Mouse (Mus musculus) heart, embryonic 12.5 days (tissue): Measurements from ENCODE around the gene Tab3. TPM values are rescaled to one million over a fixed set of nuclear protein-coding genes. Genes with fewer than 3 reads are reported as not detected.

Experiments used
- ATAC-seq: fragments of 200-750 bp; cut with Nextera tagmentation; 2 replicates; pipeline ENCODE4 v1.8.0; 2017; ENCODE audit warnings: moderate TSS enrichment, moderate library complexity; ENCODE audit not compliant: insufficient number of reproducible peaks, low FRiP score
- H3K27ac ChIP-seq: fragments of 300-500 bp; sonication (generic); 2 replicates; pipeline ENCODE4 v1.5.1; 2016; ENCODE audit warnings: mild to moderate bottlenecking, moderate library complexity; ENCODE audit not compliant: poor library complexity, severe bottlenecking
- H3K27me3 ChIP-seq: fragments of 300-500 bp; sonication (generic); replicated peaks from 2 replicates; pipeline ENCODE4 v1.6.1; 2016; ENCODE audit warnings: mild to moderate bottlenecking, moderate library complexity
- H3K36me3 ChIP-seq: fragments of 300-500 bp; sonication (generic); 2 replicates; pipeline ENCODE4 v1.6.1; 2016; ENCODE audit warnings: mild to moderate bottlenecking, moderate library complexity
- H3K4me1 ChIP-seq: fragments of 300-500 bp; sonication (generic); replicated peaks from 2 replicates; pipeline ENCODE4 v1.6.1; 2016; ENCODE audit warnings: mild to moderate bottlenecking
- H3K4me2 ChIP-seq: fragments of 300-500 bp; sonication (generic); 2 replicates; pipeline ENCODE4 v1.6.1; 2016; ENCODE audit warnings: mild to moderate bottlenecking, moderate library complexity
- H3K4me3 ChIP-seq: fragments of 300-500 bp; sonication (generic); 2 replicates; pipeline ENCODE4 v1.5.1; 2016; ENCODE audit warnings: mild to moderate bottlenecking
- H3K9ac ChIP-seq: fragments of 300-500 bp; sonication (generic); 2 replicates; pipeline ENCODE4 v1.6.1; 2016; ENCODE audit warnings: mild to moderate bottlenecking, moderate library complexity
- H3K9me3 ChIP-seq: fragments of 300-500 bp; sonication (generic); replicated peaks from 2 replicates; pipeline ENCODE4 v1.6.1; 2016; ENCODE audit warnings: mild to moderate bottlenecking, moderate library complexity
- WGBS: fragments of 180-500 bp; shearing (Covaris S2); methylation state at CpG from one replicate; pipeline ENCODE4 v1.1.7; 2016; 5-methylcytosine and 5-hydroxymethylcytosine counted together
- microRNA-seq: library from miRNA; unstranded; fragments of <30 nt; microRNA quantifications from one replicate; pipeline ENCODE4, GENCODE M21; 2017
- polyA plus RNA-seq: library from polyadenylated mRNA; unstranded; fragments of >200 nt; fragmentation: Nextera tagmentation; extraction: Ambion mirVana; gene quantifications from 2 replicates; pipeline ENCODE4 v1.2.1, GENCODE M21; 2016

Gene Tab3
- polyA plus RNA-seq, 1 experiment from 2014 or later, result 6.6 TPM

GRCm38 (mm10) chrX:85646204-85646777, 72.5 kb downstream of the Tab3 start:
- Histone ChIP-seq H3K27ac (no peak overlapping the region), H3K4me2 (no peak overlapping the region), H3K9me3 (no peaks in the 10 kb centered on the region), H3K27me3 (no peaks in the 10 kb centered on the region), H3K36me3 (no peaks in the 10 kb centered on the region), H3K9ac (no peak overlapping the region), H3K4me3 (no peak overlapping the region), H3K4me1 (no peaks in the 10 kb centered on the region)
- 42% methylated on average over 8 of the region's 8 CpGs for WGBS
- ATAC-seq, result no peak

DNA sequence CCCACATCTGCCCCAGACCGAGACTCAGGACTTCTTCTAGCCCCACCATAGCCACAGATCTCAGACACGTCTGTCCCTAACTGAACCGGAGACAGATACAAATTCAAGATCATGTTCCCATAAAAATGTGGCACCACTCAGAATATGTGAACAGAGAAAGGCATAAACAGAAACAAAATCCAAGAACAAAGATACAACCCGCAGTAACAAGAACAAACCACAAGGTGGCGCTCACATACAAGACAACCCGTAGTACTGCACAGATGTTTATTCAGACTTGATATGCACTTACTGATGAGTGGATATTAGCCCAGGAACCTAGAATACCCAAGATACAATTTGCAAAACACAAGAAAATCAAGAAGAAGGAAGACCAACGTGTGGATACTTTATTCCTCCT, 103.0 kb downstream of the Tab3 start:
- Histone ChIP-seq H3K4me1 (no peaks in the 10 kb centered on the region), H3K27ac (no peak overlapping the region), H3K36me3 (no peaks in the 10 kb centered on the region), H3K9me3 (no peaks in the 10 kb centered on the region), H3K4me3 (no peak overlapping the region), H3K27me3 (no peaks in the 10 kb centered on the region), H3K4me2 (no peak overlapping the region), H3K9ac (no peak overlapping the region)
- ATAC-seq, result no peak
- 14% methylated on average over 7 of the region's 7 CpGs for WGBS

DNA sequence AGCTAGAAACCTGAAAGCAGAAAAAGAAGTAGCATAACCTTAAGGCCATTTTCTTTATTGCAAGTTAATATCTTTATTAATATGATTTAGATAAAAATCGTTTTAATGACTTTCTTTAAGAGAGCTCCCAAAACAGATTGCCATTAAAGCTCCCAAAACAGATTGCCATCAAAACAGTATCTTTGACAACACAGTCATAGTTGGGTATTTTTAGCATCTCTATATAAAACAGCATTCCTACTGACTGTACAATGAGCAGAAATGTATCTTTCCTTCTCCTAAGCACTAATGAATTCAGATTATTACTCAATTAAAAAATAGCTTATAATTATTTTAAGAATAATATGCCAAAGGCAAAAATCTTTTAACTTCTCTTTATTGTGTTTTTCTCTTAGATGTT, 108.3 kb downstream of the Tab3 start:
- Histone ChIP-seq H3K4me2 (no peak overlapping the region), H3K9me3 (peaks cover 3% of the 10 kb centered on the region; the same call in 1 of the 2 replicates), H3K4me1 (no peaks in the 10 kb centered on the region), H3K27me3 (no peaks in the 10 kb centered on the region), H3K9ac (no peak overlapping the region), H3K27ac (no peak overlapping the region), H3K36me3 (no peaks in the 10 kb centered on the region), H3K4me3 (no peak overlapping the region)
- ATAC-seq, result no peak
- 36% methylated on average over 1 of the region's 1 CpGs for WGBS

GRCm38 (mm10) chrX:85683723-85684122, 109.9 kb downstream of the Tab3 start:
- WGBS, result 56% methylated on average over 2 of the region's 2 CpGs
- no peaks in the 10 kb centered on the region for H3K27me3 ChIP-seq
- H3K36me3 ChIP-seq, result no peaks in the 10 kb centered on the region
- no peak overlapping the region for H3K27ac ChIP-seq
- H3K4me3 ChIP-seq, result no peak overlapping the region
- H3K9me3 ChIP-seq, result peaks cover 3% of the 10 kb centered on the region; the same call in 1 of the 2 replicates
- no peaks in the 10 kb centered on the region for H3K4me1 ChIP-seq
- H3K4me2 ChIP-seq, result no peak overlapping the region
- no peak for ATAC-seq
- H3K9ac ChIP-seq, result no peak overlapping the region

Small RNAs within 50 kb of the gene (microRNA-seq; reads per million reads assigned to microRNA genes)
- gene Gm44378, result not detected

Other genes starting within 250 kb of the Tab3 start
- 22.3 and 24.9 TPM in 2 replicates for gene Gk, start 202.8 kb downstream of the Tab3 start, polyA plus RNA-seq